Mouse (Mus musculus): ENCODE measurements around the gene Scube1.

DNA sequence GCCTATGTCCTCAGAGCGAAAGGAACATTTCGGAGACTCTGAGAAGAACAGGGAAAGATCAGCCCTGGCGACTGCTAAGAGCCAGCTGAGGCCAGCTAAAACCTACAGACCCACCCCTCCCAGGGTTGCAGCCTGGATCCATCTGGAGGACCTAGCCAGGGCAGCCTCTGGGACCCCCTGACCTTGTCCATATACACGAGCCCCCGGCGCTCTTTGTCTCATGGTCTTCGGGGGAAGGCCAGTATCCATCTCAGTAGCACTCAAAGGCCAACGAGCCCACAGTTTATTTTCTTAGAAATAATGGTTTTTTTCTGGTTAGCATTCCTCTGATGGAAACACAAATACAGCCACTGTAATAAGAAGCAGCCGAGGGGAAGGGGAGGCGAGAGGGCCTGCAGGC lies 12.0 kb downstream of the Scube1 start:
- TF ChIP-seq POLR2A (IDR thresholded peaks at IDR 0.05; ENCODE audit: low read depth, low read length) (no peak), ZC3H11A (IDR thresholded peaks at IDR 0.05; ENCODE audit: low read depth, low read length) (no peak), CTCF (conservative IDR thresholded peaks at IDR 0.05 in 1 of 2, IDR thresholded peaks at IDR 0.05 in 1 of 2; ENCODE audit: low read depth in 2 of 2, low read length in 2 of 2) (no peak), CHD2 (IDR thresholded peaks at IDR 0.05; ENCODE audit: low read length) (no peak)

Data from CH12.LX (cell line).